Mouse (Mus musculus): ENCODE results near the gene Fignl1. TPM values are rescaled to one million over a fixed set of nuclear protein-coding genes. Genes with fewer than 3 reads are reported as not detected.

Gene Fignl1
- polyA plus RNA-seq, 1 experiment: 0.28 TPM

DNA sequence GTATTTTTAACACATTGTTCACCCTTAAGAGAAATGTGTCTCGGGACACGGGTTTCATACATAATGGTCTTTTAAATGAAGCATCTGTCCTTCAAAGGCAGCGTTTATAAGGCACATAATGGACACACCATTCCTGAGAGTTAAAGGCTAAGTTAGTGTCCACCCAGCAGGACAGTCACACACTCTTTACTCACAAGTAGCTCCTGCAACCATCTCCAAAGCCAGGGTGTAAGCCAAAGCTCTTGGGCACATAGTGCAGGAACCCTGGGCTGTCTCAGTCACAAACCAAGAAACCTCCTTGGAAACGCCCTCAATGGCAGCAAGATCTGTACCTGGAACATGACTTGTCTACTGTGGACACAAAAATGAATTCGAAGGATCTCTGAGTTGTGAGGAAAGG lies 55.9 kb downstream of the Fignl1 start:
- Histone ChIP-seq H3K4me1 (ENCODE audit: control insufficient read depth, insufficient read depth, low read length) (no peaks in the 10 kb centered on the region), H3K36me3 (ENCODE audit: control insufficient read depth, insufficient read depth, low read length) (no peaks in the 10 kb centered on the region), H3K27me3 (replicated peaks; ENCODE audit: control insufficient read depth, insufficient read depth, low read length) (no peaks in the 10 kb centered on the region), H3K4me3 (ENCODE audit: insufficient read depth, low read depth, low read length) (no peak overlapping the region), H3K27ac (ENCODE audit: insufficient read depth, low read depth, low read length) (no peak overlapping the region)
- no peak for TF ChIP-seq CTCF (conservative IDR thresholded peaks at IDR 0.05; ENCODE audit: insufficient read depth, insufficient read length, low read depth, low read length)
- TF ChIP-seq POLR2A (IDR thresholded peaks at IDR 0.05; ENCODE audit: low read depth, low read length): no peak
- DNase-seq: no peak
- 79% methylated on average over 5 of the region's 5 CpGs for WGBS

DNA sequence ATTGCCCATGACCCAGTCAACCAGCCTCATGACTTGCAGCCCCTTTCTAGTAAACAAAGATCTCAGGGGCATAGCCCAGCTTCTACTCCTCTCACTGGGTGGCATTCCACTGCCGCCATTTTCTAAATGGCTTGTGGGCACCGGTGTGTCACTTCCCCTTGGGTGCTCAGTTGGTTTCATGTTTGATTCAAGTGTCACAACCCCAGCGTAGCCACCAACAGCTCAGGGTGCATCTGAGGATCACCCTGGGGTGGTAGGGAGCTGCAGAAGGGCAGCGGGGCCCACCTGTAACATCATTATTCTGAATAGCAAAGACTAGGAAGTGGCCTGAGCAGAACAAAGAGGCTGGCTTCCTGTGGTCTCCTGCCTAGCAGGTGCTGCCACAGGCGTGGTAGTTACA lies 57.7 kb downstream of the Fignl1 start:
- Histone ChIP-seq H3K27ac (ENCODE audit: insufficient read depth, low read depth, low read length) (no peak overlapping the region), H3K27me3 (replicated peaks; ENCODE audit: control insufficient read depth, insufficient read depth, low read length) (no peaks in the 10 kb centered on the region), H3K36me3 (ENCODE audit: control insufficient read depth, insufficient read depth, low read length) (no peaks in the 10 kb centered on the region), H3K4me1 (ENCODE audit: control insufficient read depth, insufficient read depth, low read length) (no peaks in the 10 kb centered on the region), H3K4me3 (ENCODE audit: insufficient read depth, low read depth, low read length) (no peak overlapping the region)
- DNase-seq: no peak
- 84% methylated on average over 5 of the region's 5 CpGs for WGBS
- TF ChIP-seq POLR2A (IDR thresholded peaks at IDR 0.05; ENCODE audit: low read depth, low read length) (no peak), CTCF (conservative IDR thresholded peaks at IDR 0.05; ENCODE audit: insufficient read depth, insufficient read length, low read depth, low read length) (no peak)

DNA sequence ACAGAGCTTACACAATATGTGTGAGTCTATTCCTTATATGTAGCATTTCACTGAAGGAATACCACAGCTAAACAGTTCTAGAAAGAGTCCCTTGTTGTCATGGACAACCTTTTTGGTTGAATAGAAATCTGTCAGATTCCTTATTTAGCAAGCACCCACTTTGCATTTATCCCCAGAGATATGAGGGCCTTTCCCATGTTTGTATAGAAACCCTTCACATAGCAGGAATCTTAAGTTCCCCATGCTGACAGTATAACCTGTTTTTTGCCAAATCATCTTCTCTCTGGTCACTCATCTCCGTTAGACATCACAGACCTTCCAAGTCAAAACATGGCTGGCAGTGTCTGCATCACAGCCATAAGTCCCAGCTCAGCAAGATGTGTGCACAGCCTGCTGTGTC lies 64.5 kb downstream of the Fignl1 start:
- Histone ChIP-seq H3K4me1 (ENCODE audit: control insufficient read depth, insufficient read depth, low read length) (no peaks in the 10 kb centered on the region), H3K27ac (ENCODE audit: insufficient read depth, low read depth, low read length) (no peak overlapping the region), H3K27me3 (replicated peaks; ENCODE audit: control insufficient read depth, insufficient read depth, low read length) (no peaks in the 10 kb centered on the region), H3K36me3 (ENCODE audit: control insufficient read depth, insufficient read depth, low read length) (no peaks in the 10 kb centered on the region), H3K4me3 (ENCODE audit: insufficient read depth, low read depth, low read length) (no peak overlapping the region)
- WGBS: 37% methylated on average over 1 of the region's 1 CpGs
- TF ChIP-seq POLR2A (IDR thresholded peaks at IDR 0.05; ENCODE audit: low read depth, low read length) (no peak), CTCF (conservative IDR thresholded peaks at IDR 0.05; ENCODE audit: insufficient read depth, insufficient read length, low read depth, low read length) (no peak)
- no peak for DNase-seq

DNA sequence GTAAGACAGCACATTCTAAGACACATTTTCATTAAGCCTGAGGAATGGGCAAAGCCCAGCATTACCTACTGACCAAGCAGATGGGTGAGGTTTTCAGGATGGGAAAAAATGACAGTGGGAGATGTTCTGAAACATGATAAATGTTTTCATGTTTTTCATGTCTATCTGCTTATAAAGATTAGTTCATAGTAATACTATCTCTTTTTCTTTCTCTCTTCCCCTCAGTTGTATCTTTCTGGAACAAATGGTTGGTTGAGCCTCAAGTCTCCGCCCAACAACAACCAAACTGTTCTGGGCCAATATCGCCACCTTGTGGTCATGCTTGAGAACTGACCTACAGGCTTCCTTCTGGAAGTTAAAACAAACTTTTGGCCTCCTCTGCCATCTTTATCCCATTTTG lies 66.1 kb downstream of the Fignl1 start:
- Histone ChIP-seq H3K27ac (ENCODE audit: insufficient read depth, low read depth, low read length) (no peak overlapping the region), H3K36me3 (ENCODE audit: control insufficient read depth, insufficient read depth, low read length) (no peaks in the 10 kb centered on the region), H3K4me1 (ENCODE audit: control insufficient read depth, insufficient read depth, low read length) (no peaks in the 10 kb centered on the region), H3K4me3 (ENCODE audit: insufficient read depth, low read depth, low read length) (no peak overlapping the region), H3K27me3 (replicated peaks; ENCODE audit: control insufficient read depth, insufficient read depth, low read length) (no peaks in the 10 kb centered on the region)
- WGBS: 26% methylated on average over 2 of the region's 2 CpGs
- peak; percentile 38 for DNase-seq
- no peak for TF ChIP-seq POLR2A (IDR thresholded peaks at IDR 0.05; ENCODE audit: low read depth, low read length)
- TF ChIP-seq CTCF (conservative IDR thresholded peaks at IDR 0.05; ENCODE audit: insufficient read depth, insufficient read length, low read depth, low read length): peak; percentile 59

DNA sequence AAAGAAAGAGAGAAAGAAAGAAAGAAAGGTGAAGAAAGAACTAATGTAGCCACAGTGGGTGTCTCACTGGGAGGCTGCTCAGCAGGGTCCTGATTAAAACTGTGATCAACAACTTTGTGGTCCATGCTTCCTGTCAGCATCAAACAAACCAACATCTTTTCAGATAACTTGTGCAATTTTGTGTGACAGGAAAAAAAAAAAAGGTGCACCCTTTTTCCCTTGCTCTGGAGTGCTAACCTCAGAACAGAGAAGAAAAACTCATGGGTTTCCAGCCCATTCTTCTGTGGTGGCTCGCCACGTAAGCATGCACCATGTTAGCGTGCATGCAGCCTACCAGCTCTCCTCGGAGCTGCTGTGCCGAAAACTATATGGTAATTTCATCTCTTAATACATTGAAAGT lies 67.2 kb downstream of the Fignl1 start:
- Histone ChIP-seq H3K27ac (ENCODE audit: insufficient read depth, low read depth, low read length) (no peak overlapping the region), H3K36me3 (ENCODE audit: control insufficient read depth, insufficient read depth, low read length) (no peaks in the 10 kb centered on the region)

DNA sequence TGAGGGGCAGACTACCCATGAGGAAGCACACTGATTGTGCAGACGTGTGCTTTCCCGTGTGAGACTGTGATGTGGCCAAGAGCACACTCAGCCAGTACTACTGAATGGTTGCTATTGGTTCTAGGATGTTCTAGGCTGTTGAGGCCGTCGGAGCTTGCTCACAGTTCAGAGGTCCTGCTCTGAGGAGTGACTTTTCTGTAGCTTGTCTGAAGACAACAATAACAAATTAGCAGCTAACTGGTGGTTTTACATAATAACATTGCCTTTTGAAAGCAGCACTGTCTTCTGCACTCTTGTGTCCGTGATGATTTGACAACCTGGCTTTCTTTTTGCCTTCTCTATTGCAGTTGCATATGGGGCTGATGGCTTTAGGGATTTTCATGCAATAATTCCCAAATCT lies 68.2 kb downstream of the Fignl1 start:
- Histone ChIP-seq H3K4me1 (ENCODE audit: control insufficient read depth, insufficient read depth, low read length) (no peaks in the 10 kb centered on the region), H3K27ac (ENCODE audit: insufficient read depth, low read depth, low read length) (no peak overlapping the region), H3K36me3 (ENCODE audit: control insufficient read depth, insufficient read depth, low read length) (no peaks in the 10 kb centered on the region), H3K27me3 (replicated peaks; ENCODE audit: control insufficient read depth, insufficient read depth, low read length) (no peaks in the 10 kb centered on the region), H3K4me3 (ENCODE audit: insufficient read depth, low read depth, low read length) (no peak overlapping the region)
- no peak for DNase-seq
- TF ChIP-seq CTCF (conservative IDR thresholded peaks at IDR 0.05; ENCODE audit: insufficient read depth, insufficient read length, low read depth, low read length): no peak
- no peak for TF ChIP-seq POLR2A (IDR thresholded peaks at IDR 0.05; ENCODE audit: low read depth, low read length)
- WGBS: 73% methylated on average over 5 of the region's 5 CpGs

More for the DNA sequence above, 67.2 kb downstream of the Fignl1 start:
- WGBS: 88% methylated on average over 5 of the region's 5 CpGs
- H3K4me3 ChIP-seq (ENCODE audit: insufficient read depth, low read depth, low read length): no peak overlapping the region
- no peaks in the 10 kb centered on the region for H3K27me3 ChIP-seq (replicated peaks; ENCODE audit: control insufficient read depth, insufficient read depth, low read length)
- TF ChIP-seq POLR2A (IDR thresholded peaks at IDR 0.05; ENCODE audit: low read depth, low read length) (no peak), CTCF (conservative IDR thresholded peaks at IDR 0.05; ENCODE audit: insufficient read depth, insufficient read length, low read depth, low read length) (no peak)
- no peaks in the 10 kb centered on the region for H3K4me1 ChIP-seq (ENCODE audit: control insufficient read depth, insufficient read depth, low read length)
- no peak for DNase-seq

DNA sequence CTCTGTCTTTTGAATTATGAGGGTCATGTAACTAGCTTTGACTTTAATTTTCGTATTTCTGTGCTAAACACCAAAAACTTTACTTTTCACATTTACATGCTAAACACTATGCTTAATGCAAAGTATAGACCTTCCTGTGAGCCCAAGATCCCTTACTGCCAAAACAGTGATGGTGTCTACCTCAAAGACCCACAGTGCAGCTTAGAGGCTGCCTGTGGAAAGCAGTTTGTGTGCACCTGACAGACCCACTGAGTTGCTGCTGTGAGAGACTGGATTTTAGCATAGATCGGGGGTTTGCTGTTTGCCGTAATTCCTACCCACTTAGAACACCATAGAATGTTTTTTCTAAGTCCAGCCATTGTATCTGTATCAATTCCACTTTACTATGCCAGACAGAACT lies 69.7 kb downstream of the Fignl1 start:
- TF ChIP-seq POLR2A (IDR thresholded peaks at IDR 0.05; ENCODE audit: low read depth, low read length): no peak
- TF ChIP-seq CTCF (conservative IDR thresholded peaks at IDR 0.05; ENCODE audit: insufficient read depth, insufficient read length, low read depth, low read length): no peak
- H3K36me3 ChIP-seq (ENCODE audit: control insufficient read depth, insufficient read depth, low read length): no peaks in the 10 kb centered on the region
- WGBS: 85% methylated on average over 3 of the region's 3 CpGs

DNA sequence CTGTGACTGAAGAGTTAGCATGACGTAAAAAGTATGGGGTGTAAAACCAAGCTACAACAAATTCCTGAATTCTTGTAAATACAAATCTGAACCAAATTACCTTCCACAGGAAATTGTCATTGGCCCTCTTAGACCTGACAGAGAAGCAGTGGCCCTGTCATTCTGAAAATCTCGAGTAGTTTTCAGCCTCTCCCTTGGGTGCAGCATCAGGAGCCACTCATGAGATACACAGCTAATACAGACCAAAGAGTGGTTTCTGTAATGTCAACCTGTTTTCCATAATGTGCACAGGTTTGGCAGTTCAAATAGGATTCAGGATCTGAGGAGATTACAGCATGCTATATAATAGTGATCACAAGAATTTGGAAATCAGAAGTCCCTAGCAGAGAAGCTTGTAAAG lies 71.2 kb downstream of the Fignl1 start:
- Histone ChIP-seq H3K4me1 (ENCODE audit: control insufficient read depth, insufficient read depth, low read length) (no peaks in the 10 kb centered on the region), H3K4me3 (ENCODE audit: insufficient read depth, low read depth, low read length) (no peak overlapping the region), H3K27ac (ENCODE audit: insufficient read depth, low read depth, low read length) (no peak overlapping the region), H3K27me3 (replicated peaks; ENCODE audit: control insufficient read depth, insufficient read depth, low read length) (no peaks in the 10 kb centered on the region), H3K36me3 (ENCODE audit: control insufficient read depth, insufficient read depth, low read length) (no peaks in the 10 kb centered on the region)
- no peak for TF ChIP-seq CTCF (conservative IDR thresholded peaks at IDR 0.05; ENCODE audit: insufficient read depth, insufficient read length, low read depth, low read length)
- no peak for TF ChIP-seq POLR2A (IDR thresholded peaks at IDR 0.05; ENCODE audit: low read depth, low read length)
- DNase-seq: no peak
- WGBS: 53% methylated on average over 2 of the region's 2 CpGs

More for the DNA sequence above, 69.7 kb downstream of the Fignl1 start:
- no peaks in the 10 kb centered on the region for H3K4me1 ChIP-seq (ENCODE audit: control insufficient read depth, insufficient read depth, low read length)
- no peaks in the 10 kb centered on the region for H3K27me3 ChIP-seq (replicated peaks; ENCODE audit: control insufficient read depth, insufficient read depth, low read length)
- no peak for DNase-seq
- no peak overlapping the region for H3K4me3 ChIP-seq (ENCODE audit: insufficient read depth, low read depth, low read length)
- H3K27ac ChIP-seq (ENCODE audit: insufficient read depth, low read depth, low read length): no peak overlapping the region

Other genes starting within 250 kb of the Fignl1 start
- gene 4930512M02Rik, start 181.1 kb downstream of the Fignl1 start, polyA plus RNA-seq (2012; rRNA removed): not detected in 2 replicates
- 2.9 and 12.8 TPM in 2 replicates for gene Ikzf1, start 124.0 kb downstream of the Fignl1 start, polyA plus RNA-seq (2012; rRNA removed)
- 96.2 and 103 TPM in 2 replicates for gene Ddc, start 89.2 kb upstream of the Fignl1 start, polyA plus RNA-seq (2012; rRNA removed)
- gene Grb10, start 229.7 kb upstream of the Fignl1 start, polyA plus RNA-seq (2012; rRNA removed): 20.5 and 20.6 TPM in 2 replicates